Mouse (Mus musculus): ENCODE results near the gene Ldhc.

GRCm38 (mm10) chr7:46839446-46839845 lies 21.6 kb upstream of the Ldhc start:
- TF ChIP-seq CTCF (IDR thresholded peaks at IDR 0.05; ENCODE audit: low read depth) (no peak), EP300 (optimal IDR thresholded peaks at IDR 0.05) (no peak)

All from stomach, postnatal 0 days (tissue).